Mouse (Mus musculus): ENCODE results near the gene Suclg2.

DNA sequence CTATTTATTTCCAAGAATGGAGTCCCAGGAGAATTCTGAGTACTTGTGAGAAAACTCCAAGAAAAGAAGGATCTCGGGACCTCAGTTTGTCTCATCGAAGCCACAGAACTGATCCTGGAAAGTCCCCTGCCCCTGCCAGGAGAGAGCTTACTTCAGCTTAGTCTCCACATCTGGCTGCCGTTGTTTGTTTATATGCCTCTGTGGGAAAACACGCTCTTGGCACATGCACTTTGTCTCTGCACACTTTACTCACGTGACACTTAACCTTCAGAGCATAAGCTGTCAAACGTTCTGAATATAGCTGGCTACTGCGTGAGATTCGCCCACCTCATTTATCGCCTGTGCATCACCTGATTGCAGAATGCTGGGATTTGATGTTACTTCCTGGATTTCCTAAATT, 16.4 kb downstream of the Suclg2 start:
- TF ChIP-seq CTCF (IDR thresholded peaks at IDR 0.05; ENCODE audit: low read depth, low read length) (no peak), POLR2A (IDR thresholded peaks at IDR 0.05; ENCODE audit: insufficient read depth, low read length) (no peak)

Data from ES-Bruce4 (cell line).